Mouse (Mus musculus): Measurements from ENCODE around the gene Col4a3. TPM values are rescaled to one million over a fixed set of nuclear protein-coding genes. Genes with fewer than 3 reads are reported as not detected.
A peak's percentile ranks its signal among the peaks of the same experiment; 100 is the strongest.

The Col4a3 gene
- total and polyA plus RNA-seq, 2 experiments from 2014 or later, result 0.27 to 0.35 TPM

DNA sequence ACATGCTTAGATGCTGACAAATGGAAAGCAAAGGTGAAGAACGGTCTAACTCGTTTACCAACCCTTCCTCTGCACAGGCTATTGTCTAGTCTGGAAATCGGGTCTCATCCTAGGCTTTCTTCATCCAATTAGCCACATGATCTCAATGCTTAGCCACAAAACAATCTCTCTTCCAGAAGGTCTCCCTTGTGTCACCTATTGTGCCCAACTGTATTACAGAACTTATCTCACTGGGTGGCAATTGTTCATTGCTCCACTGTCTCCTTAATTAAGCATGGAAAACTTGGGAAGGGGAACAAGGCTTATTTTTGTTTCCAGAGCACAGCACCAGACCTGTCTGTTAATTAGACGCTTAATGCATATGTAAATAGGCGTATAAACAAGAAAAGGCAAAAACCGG lies 101.2 kb downstream of the Col4a3 start:
- H3K4me1 ChIP-seq (ENCODE audit: insufficient read depth, low read length), result no peaks in the 10 kb centered on the region
- no peak overlapping the region for H3K9ac ChIP-seq (replicated peaks; ENCODE audit: low read length, poor library complexity, severe bottlenecking)
- no peak overlapping the region for H3K4me2 ChIP-seq (ENCODE audit: low read depth, low read length, poor library complexity, severe bottlenecking)
- ATAC-seq (ENCODE audit: low FRiP score), result no peak
- H3K27ac ChIP-seq (ENCODE audit: low read depth, low read length), result no peak overlapping the region
- WGBS, result 60% methylated on average over 6 of the region's 6 CpGs
- H3K9me3 ChIP-seq (ENCODE audit: low read length), result no peaks in the 10 kb centered on the region
- DNase-seq (ENCODE audit: low spot score), result no peak
- H3K4me3 ChIP-seq (ENCODE audit: low read depth, low read length), result no peak overlapping the region
- no peak for TF ChIP-seq CTCF (IDR thresholded peaks at IDR 0.05)
- H3K36me3 ChIP-seq (ENCODE audit: insufficient read depth, low read length), result no peaks in the 10 kb centered on the region
- H3K27me3 ChIP-seq (ENCODE audit: insufficient read depth, low read length), result no peaks in the 10 kb centered on the region

GRCm38 (mm10) chr1:82695915-82696314 lies 109.2 kb downstream of the Col4a3 start:
- H3K9me3 ChIP-seq (ENCODE audit: low read length), result no peaks in the 10 kb centered on the region
- H3K4me1 ChIP-seq (ENCODE audit: insufficient read depth, low read length), result no peaks in the 10 kb centered on the region
- ATAC-seq (ENCODE audit: low FRiP score) (no peak), DNase-seq (ENCODE audit: low spot score) (no peak)
- H3K4me3 ChIP-seq (ENCODE audit: low read depth, low read length), result no peak overlapping the region
- 58% methylated on average over 3 of the region's 3 CpGs for WGBS
- H3K36me3 ChIP-seq (ENCODE audit: insufficient read depth, low read length), result no peaks in the 10 kb centered on the region
- no peak overlapping the region for H3K27ac ChIP-seq (ENCODE audit: low read depth, low read length)
- no peaks in the 10 kb centered on the region for H3K27me3 ChIP-seq (ENCODE audit: insufficient read depth, low read length)
- no peak for TF ChIP-seq CTCF (IDR thresholded peaks at IDR 0.05)
- H3K4me2 ChIP-seq (ENCODE audit: low read depth, low read length, poor library complexity, severe bottlenecking), result no peak overlapping the region
- no peak overlapping the region for H3K9ac ChIP-seq (replicated peaks; ENCODE audit: low read length, poor library complexity, severe bottlenecking)

- no peak overlapping the region for H3K4me3 ChIP-seq (ENCODE audit: low read depth, low read length)
- H3K9ac ChIP-seq (replicated peaks; ENCODE audit: low read length, poor library complexity, severe bottlenecking), result no peak overlapping the region
- H3K4me1 ChIP-seq (ENCODE audit: insufficient read depth, low read length), result no peaks in the 10 kb centered on the region
- no peak for ATAC-seq (ENCODE audit: low FRiP score)
- no peak overlapping the region for H3K4me2 ChIP-seq (ENCODE audit: low read depth, low read length, poor library complexity, severe bottlenecking)
- H3K27ac ChIP-seq (ENCODE audit: low read depth, low read length), result no peak overlapping the region
- H3K27me3 ChIP-seq (ENCODE audit: insufficient read depth, low read length), result peaks cover 9% of the 10 kb centered on the region
- H3K9me3 ChIP-seq (ENCODE audit: low read length), result no peaks in the 10 kb centered on the region
- DNase-seq (ENCODE audit: low spot score), result no peak
- 79% methylated on average over 9 of the region's 9 CpGs for WGBS
- H3K36me3 ChIP-seq (ENCODE audit: insufficient read depth, low read length), result no peaks in the 10 kb centered on the region
- no peak for TF ChIP-seq CTCF (IDR thresholded peaks at IDR 0.05)
Measured at GRCm38 (mm10) chr1:82717816-82718512, 131.2 kb downstream of the Col4a3 start.

DNA sequence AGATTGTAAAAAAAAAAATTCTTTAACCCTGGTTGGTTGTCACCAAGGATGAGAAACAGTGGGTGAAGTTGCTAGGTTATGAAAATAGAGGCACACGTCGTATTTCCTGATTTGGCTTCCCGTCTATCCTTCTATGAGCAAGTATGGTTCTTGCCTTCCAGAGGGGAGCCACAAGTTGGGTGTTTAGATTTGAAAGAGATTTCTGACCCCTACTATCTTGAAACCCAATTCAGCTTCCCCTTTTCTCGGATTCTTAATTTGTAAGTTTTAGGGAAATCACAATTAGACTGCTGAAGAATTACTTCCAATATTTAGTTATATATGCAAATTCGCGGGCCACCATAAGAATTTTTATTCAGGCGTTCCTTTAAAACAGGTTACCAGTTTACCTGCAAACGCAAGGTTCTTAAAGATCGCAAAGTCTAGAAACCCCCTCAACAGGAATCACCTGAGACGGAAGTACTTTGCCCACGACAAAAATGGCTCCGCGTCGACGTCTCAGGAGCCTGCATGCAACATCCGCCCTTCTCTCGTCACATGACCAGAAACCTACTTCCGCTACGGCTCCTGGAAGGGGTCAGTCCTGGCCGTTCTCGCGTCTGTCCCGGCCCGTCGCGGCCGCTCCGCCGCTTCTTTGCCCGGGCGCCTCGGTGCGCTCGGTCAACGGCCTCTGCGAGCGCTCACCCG lies 137.8 kb downstream of the Col4a3 start, which contains the start of gene Mff:
Mff (plus strand) TSS at position 552 of the 687 bp plus-strand sequence.
- peaks cover 7% of the 10 kb centered on the region; the same call in 1 of the 2 replicates for H3K36me3 ChIP-seq (ENCODE audit: insufficient read depth, low read length)
- WGBS, result 10% methylated on average over 38 of the region's 38 CpGs
- H3K9ac ChIP-seq (replicated peaks; ENCODE audit: low read length, poor library complexity, severe bottlenecking), result peak within 1 kb of the TSS; percentile 95
- peak within 1 kb of the TSS; percentile 78 for H3K27ac ChIP-seq (ENCODE audit: low read depth, low read length)
- TF ChIP-seq CTCF (IDR thresholded peaks at IDR 0.05), result no peak
- peak; percentile 97 for DNase-seq (ENCODE audit: low spot score)
- H3K27me3 ChIP-seq (ENCODE audit: insufficient read depth, low read length), result peaks cover 13% of the 10 kb centered on the region
- peak within 1 kb of the TSS; percentile 91 for H3K4me3 ChIP-seq (ENCODE audit: low read depth, low read length)
- no peaks in the 10 kb centered on the region for H3K9me3 ChIP-seq (ENCODE audit: low read length)
- H3K4me2 ChIP-seq (ENCODE audit: low read depth, low read length, poor library complexity, severe bottlenecking), result peak within 1 kb of the TSS; percentile 88
- no peaks in the 10 kb centered on the region; the same call in 1 of the 2 replicates for H3K4me1 ChIP-seq (ENCODE audit: insufficient read depth, low read length)
- ATAC-seq (ENCODE audit: low FRiP score), result peak; percentile 99

DNA sequence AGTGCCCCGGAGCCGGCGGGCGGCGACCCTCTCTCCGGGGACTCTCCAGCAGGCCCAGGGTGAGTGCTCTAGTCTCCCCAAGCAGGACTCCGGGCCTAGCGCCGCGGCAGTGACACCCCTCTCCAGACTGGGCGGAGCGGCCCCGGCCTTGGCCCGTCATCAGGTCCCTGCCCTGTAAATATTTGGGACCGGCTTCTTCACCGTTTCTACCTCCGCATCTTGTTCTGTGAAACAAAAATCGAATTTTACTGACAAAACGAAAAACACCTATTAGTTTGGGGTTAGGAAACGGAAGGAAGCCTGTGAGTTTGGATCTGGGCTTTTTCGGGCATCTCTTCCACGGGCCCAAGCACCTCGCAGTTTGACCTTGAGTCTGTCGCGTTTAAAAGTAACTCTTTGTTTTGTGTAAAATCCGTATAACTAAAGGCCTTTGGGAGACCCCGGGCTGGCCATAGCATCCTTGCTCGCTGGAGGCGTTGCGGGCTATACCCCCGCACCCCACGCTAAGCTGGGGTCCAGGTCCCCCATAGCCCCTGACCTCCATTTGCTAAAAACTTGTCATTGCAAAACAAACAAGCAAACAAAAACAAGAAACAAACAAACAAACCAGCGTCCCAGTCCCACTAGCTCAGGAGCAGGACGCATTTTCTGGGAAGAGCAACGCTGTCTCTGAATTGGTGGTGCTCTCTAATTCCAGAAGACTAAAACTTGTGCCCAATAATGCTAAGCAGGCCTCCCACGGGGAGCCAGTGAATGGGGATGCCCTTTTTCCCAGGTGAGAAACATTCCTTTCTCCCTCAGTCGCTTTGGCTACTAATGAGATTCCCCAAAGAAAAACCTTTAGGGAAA lies 138.5 kb downstream of the Col4a3 start:
- no peaks in the 10 kb centered on the region for H3K9me3 ChIP-seq (ENCODE audit: low read length)
- H3K36me3 ChIP-seq (ENCODE audit: insufficient read depth, low read length), result peaks cover 15% of the 10 kb centered on the region; the same call in 1 of the 2 replicates
- peaks cover 8% of the 10 kb centered on the region for H3K27me3 ChIP-seq (ENCODE audit: insufficient read depth, low read length)
- H3K4me3 ChIP-seq (ENCODE audit: low read depth, low read length), result peak overlapping the region; percentile 91
- H3K9ac ChIP-seq (replicated peaks; ENCODE audit: low read length, poor library complexity, severe bottlenecking), result peak overlapping the region; percentile 95
- TF ChIP-seq CTCF (IDR thresholded peaks at IDR 0.05), result no peak
- DNase-seq (ENCODE audit: low spot score) (no peak), ATAC-seq (ENCODE audit: low FRiP score) (peak; percentile 93)
- H3K4me2 ChIP-seq (ENCODE audit: low read depth, low read length, poor library complexity, severe bottlenecking), result peak overlapping the region; percentile 88
- no peaks in the 10 kb centered on the region; the same call in 1 of the 2 replicates for H3K4me1 ChIP-seq (ENCODE audit: insufficient read depth, low read length)
- peak overlapping the region; percentile 78 for H3K27ac ChIP-seq (ENCODE audit: low read depth, low read length)
- 1% methylated on average over 37 of the region's 37 CpGs for WGBS

Data from midbrain, postnatal 0 days (tissue).